Mouse (Mus musculus) limb, embryonic 13.5 days (tissue): ENCODE data around the gene Acsl5. TPM values are rescaled to one million over a fixed set of nuclear protein-coding genes. Genes with fewer than 3 reads are reported as not detected.

Experiments used
- ATAC-seq: fragments of 200-750 bp; cut with Nextera tagmentation; 2 replicates; pipeline ENCODE4 v1.8.0; 2017; ENCODE audit warnings: low read depth, moderate number of reproducible peaks, moderate TSS enrichment; ENCODE audit not compliant: low FRiP score
- H3K27ac ChIP-seq: fragments of 300-500 bp; sonication (generic); 2 replicates; pipeline ENCODE4 v1.5.1; 2015; ENCODE audit warnings: inconsistent platforms, mild to moderate bottlenecking, moderate library complexity
- H3K27me3 ChIP-seq: fragments of 300-500 bp; sonication (generic); 2 replicates; pipeline ENCODE4 v1.6.1; 2015; ENCODE audit warnings: mild to moderate bottlenecking, inconsistent platforms
- H3K36me3 ChIP-seq: fragments of 300-500 bp; sonication (generic); 2 replicates; pipeline ENCODE4 v1.6.1; 2015; ENCODE audit warnings: inconsistent platforms, mild to moderate bottlenecking, moderate library complexity
- H3K4me1 ChIP-seq: fragments of 300-500 bp; sonication (generic); 2 replicates; pipeline ENCODE4 v1.6.1; 2015; ENCODE audit warnings: inconsistent platforms
- H3K4me2 ChIP-seq: fragments of 300-500 bp; sonication (generic); replicated peaks from 2 replicates; pipeline ENCODE4 v1.6.1; 2015; ENCODE audit warnings: inconsistent platforms, mild to moderate bottlenecking, moderate library complexity
- H3K4me3 ChIP-seq: fragments of 300-500 bp; sonication (generic); 2 replicates; pipeline ENCODE4 v1.5.1; 2015; ENCODE audit warnings: moderate library complexity, mild to moderate bottlenecking, inconsistent platforms
- H3K9ac ChIP-seq: fragments of 300-500 bp; sonication (generic); 2 replicates; pipeline ENCODE4 v1.6.1; 2015; ENCODE audit warnings: mild to moderate bottlenecking, inconsistent platforms
- H3K9me3 ChIP-seq: fragments of 300-500 bp; sonication (generic); 2 replicates; pipeline ENCODE4 v1.6.1; 2016; ENCODE audit warnings: inconsistent platforms
- WGBS: fragments of 180-500 bp; shearing (Covaris S2); methylation state at CpG from one replicate; pipeline ENCODE4 v1.1.7; 2015; 5-methylcytosine and 5-hydroxymethylcytosine counted together
- polyA plus RNA-seq: library from polyadenylated mRNA; unstranded; fragments of >200 nt; fragmentation: Nextera tagmentation; extraction: Ambion mirVana; gene quantifications from 2 replicates; pipeline ENCODE4 v1.2.1, GENCODE M21; 2015

The Acsl5 gene
- polyA plus RNA-seq, 1 experiment from 2014 or later: 27.9 TPM

DNA sequence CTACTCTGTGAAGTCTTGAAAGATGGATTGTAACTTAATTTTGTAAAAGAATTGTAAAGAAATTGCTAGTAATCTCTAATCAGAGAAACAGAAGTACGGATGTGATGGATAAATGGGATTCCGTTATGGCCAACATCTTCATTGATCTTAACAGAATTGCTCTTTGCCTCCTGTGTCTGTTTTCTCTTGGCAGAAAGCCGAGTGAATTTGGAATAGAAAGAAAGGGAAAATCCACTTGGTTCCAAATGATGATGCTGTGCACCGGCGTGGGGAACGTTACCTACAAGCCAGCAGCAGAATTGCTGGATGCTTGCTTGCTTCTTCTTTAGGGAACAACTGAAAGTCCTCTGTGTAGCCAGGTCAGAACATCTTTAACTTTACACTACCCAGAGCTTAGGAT, 88.8 kb downstream of the Acsl5 start:
- H3K4me3 ChIP-seq: no peak overlapping the region
- H3K27me3 ChIP-seq: no peaks in the 10 kb centered on the region
- H3K4me1 ChIP-seq: peaks cover 36% of the 10 kb centered on the region
- H3K9me3 ChIP-seq: no peaks in the 10 kb centered on the region
- no peak overlapping the region for H3K4me2 ChIP-seq
- WGBS: 90% methylated on average over 6 of the region's 6 CpGs
- no peak overlapping the region for H3K27ac ChIP-seq
- peaks cover 7% of the 10 kb centered on the region; the same call in 1 of the 2 replicates for H3K36me3 ChIP-seq
- ATAC-seq: no peak
- H3K9ac ChIP-seq: no peak overlapping the region

DNA sequence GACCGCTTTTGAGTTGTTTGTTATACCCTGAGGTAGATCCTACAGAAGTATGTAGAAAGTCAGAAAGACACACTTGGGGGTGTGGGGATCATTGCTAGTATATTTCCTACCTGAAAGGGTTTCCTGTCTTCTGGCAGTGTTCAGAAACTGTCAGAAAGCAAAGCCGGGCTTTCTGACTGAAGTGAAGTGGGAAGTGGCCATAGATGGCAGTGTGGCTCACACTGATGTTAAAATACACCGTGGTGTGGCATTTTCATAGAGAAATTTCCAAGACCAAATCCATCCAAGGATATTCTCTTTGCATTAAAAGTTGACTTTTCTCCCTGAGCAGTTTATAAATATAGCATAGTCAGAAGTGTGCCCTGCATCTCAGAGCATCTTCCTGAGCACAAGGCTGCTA, 89.6 kb downstream of the Acsl5 start:
- no peaks in the 10 kb centered on the region for H3K9me3 ChIP-seq
- no peak overlapping the region for H3K27ac ChIP-seq
- H3K4me2 ChIP-seq: no peak overlapping the region
- WGBS: 71% methylated on average over 3 of the region's 3 CpGs
- ATAC-seq: no peak
- H3K4me3 ChIP-seq: no peak overlapping the region
- H3K27me3 ChIP-seq: no peaks in the 10 kb centered on the region
- peaks cover 36% of the 10 kb centered on the region for H3K4me1 ChIP-seq
- H3K36me3 ChIP-seq: peaks cover 7% of the 10 kb centered on the region; the same call in 1 of the 2 replicates
- H3K9ac ChIP-seq: no peak overlapping the region

DNA sequence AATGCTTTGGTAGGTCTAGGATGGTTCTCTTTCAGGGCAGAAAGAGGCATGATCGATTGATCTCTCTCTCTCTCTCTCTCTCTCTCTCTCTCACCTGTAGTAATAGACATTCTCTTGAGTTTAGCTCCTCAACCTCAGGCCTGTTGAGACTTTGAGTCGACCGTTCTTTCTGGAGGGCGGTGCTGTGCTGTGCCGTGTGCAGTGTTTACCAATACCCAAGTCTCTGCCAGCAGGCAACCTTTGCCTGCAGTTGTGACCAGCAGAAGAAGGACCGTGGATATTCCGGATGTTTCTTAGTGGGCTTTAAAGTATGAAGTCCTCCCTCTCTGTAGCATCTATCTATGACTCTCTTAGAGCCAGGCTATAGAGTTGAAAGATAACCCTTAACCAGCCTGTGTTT, 90.7 kb downstream of the Acsl5 start:
- Histone ChIP-seq H3K36me3 (peaks cover 4% of the 10 kb centered on the region; the same call in 1 of the 2 replicates), H3K4me1 (peaks cover 32% of the 10 kb centered on the region), H3K9ac (no peak overlapping the region), H3K9me3 (no peaks in the 10 kb centered on the region), H3K4me2 (no peak overlapping the region), H3K27ac (no peak overlapping the region), H3K27me3 (no peaks in the 10 kb centered on the region), H3K4me3 (no peak overlapping the region)
- ATAC-seq: no peak
- WGBS: 91% methylated on average over 7 of the region's 7 CpGs

DNA sequence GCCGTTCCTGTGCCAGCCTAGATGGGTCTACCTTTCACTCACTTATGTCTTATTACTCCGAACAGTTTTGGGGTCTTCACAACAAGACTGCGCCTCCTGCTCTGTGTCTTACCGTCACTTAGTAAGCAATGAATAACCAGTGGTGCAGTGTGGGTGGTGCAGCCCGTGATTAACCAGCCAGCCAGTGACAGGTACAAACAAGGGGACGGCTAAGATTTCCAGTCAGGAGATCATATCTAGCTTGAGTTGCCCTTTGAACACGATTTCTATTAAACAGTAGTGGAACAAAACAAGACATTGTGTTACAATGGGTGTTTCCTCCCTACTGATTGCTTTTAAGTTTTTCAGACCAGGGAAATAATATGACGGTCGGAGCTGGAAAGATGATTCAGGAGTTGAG, 91.5 kb downstream of the Acsl5 start:
- peaks cover 24% of the 10 kb centered on the region for H3K4me1 ChIP-seq
- no peak overlapping the region for H3K9ac ChIP-seq
- H3K9me3 ChIP-seq: no peaks in the 10 kb centered on the region
- H3K27me3 ChIP-seq: no peaks in the 10 kb centered on the region
- no peak overlapping the region for H3K27ac ChIP-seq
- WGBS: 90% methylated on average over 9 of the region's 9 CpGs
- no peak overlapping the region for H3K4me3 ChIP-seq
- H3K4me2 ChIP-seq: no peak overlapping the region
- ATAC-seq: no peak
- peaks cover 4% of the 10 kb centered on the region; the same call in 1 of the 2 replicates for H3K36me3 ChIP-seq

Other genes starting within 250 kb of the Acsl5 start
- 13.8 and 15.4 TPM in 2 replicates for gene Gpam, start 124.7 kb upstream of the Acsl5 start, polyA plus RNA-seq
- not detected in 2 replicates for gene Tectb, start 71.2 kb upstream of the Acsl5 start, polyA plus RNA-seq
- gene Gucy2g, start 10.7 kb upstream of the Acsl5 start, polyA plus RNA-seq: not detected in 2 replicates
- 93.8 and 93.9 TPM in 2 replicates for gene Zdhhc6, start 64.1 kb downstream of the Acsl5 start, polyA plus RNA-seq
- 28.7 and 28.8 TPM in 2 replicates for gene Vti1a, start 64.4 kb downstream of the Acsl5 start, polyA plus RNA-seq